Mouse (Mus musculus) brain, embryonic 14.5 days (tissue): ENCODE measurements around the gene Car5a.

Source experiments
- CTCF ChIP-seq: fragments of 200-500 bp; IDR thresholded peaks from 2 replicates; pipeline ENCODE4 v1.5.1; 2012; ENCODE audit warnings: inconsistent platforms, mild to moderate bottlenecking, moderate library complexity, borderline replicate concordance; ENCODE audit not compliant: insufficient read depth, insufficient read length; ENCODE audit errors: extremely low read depth
- POLR2A ChIP-seq: fragments of 200-500 bp; IDR thresholded peaks from 2 replicates; pipeline ENCODE4 v1.6.1; 2012; ENCODE audit warnings: mild to moderate bottlenecking, inconsistent platforms, borderline replicate concordance; ENCODE audit not compliant: poor library complexity, insufficient read depth, insufficient read length, severe bottlenecking; ENCODE audit errors: extremely low read depth

DNA sequence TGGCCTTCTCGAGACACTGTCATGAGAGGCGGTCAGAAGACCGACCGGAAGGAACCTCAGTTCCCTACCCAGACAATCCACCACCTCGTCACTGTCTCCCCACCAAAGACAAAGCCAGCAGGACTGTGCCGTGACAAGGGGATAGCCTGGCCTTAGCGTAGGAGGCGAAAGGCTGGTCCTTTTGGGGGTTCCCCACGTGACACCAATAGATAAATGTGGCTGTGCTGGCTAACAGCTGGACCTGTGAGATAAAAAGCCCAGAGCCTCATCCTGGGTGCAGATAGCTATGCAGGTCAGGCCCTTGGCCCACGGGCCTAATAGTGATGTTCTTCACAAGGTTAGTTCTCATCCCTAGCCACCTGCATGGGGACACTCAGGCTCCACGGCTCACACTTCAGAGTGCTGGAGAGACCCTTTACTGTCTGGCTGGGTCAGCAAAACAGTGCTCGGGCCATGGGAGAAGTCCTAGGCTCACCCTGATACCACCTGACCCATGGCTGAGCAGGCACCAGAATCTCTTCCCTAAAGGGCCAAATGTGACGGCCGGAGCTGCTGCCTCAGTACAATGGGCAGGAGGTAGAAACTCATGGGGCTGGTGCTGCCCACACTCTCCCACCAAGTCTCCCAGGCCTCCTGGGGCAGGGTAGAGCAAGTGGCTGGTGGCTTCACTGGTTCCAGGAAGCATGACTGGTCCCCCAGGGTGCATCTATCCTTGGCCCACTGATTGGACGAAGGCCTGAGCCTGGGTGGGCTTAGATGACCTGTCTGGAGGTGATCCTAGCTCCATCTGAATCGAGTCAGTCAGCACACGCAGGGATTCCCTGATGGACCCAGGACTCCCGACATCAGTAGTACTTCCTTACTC, 45.3 kb downstream of the Car5a start:
- TF ChIP-seq CTCF (no peak), POLR2A (no peak)
